Comparison of ENCODE assay signal across 10 mouse cellular contexts in genomic region chr2:154426905-154427852, GRCm38 (mm10). TPM values are rescaled to one million over a fixed set of nuclear protein-coding genes. Genes with fewer than 3 reads are reported as not detected.
DNase-seq lines count a peak whose midpoint lies in the region; ATAC-seq and TF ChIP-seq lines count a peak whose summit lies in the region.
"Had no signal": no experiment of that assay in that cellular context is flagged by ENCODE, and none has a peak within 500 bp of the region (broad histone marks: within the 10 kb centered on the region; RNA-seq: fewer than 3 reads in every experiment).

No protein-coding gene starts in this region.

- TF ChIP-seq POLR2A in bone marrow, adult 2 months (IDR thresholded peaks at IDR 0.05; ENCODE audit: borderline replicate concordance, control insufficient read depth, low read depth, low read length): no peak

- DNase-seq in heart, postnatal 0 days (ENCODE audit: low spot score): no peak
- DNase-seq in heart, adult 11 months: no peak
- no peak for DNase-seq in adrenal gland, postnatal 10 days
- no peak for DNase-seq in thymus, postnatal 0 days (ENCODE audit: low spot score)
- DNase-seq in adrenal gland, adult 8-10 months: no peak
- DNase-seq: cerebellum, adult 9-11 months had no signal

- no peaks in the 10 kb centered on the region for H3K36me3 ChIP-seq in heart, postnatal 0 days (replicated peaks; ENCODE audit: control insufficient read depth, insufficient read depth, low read length)
- no peaks in the 10 kb centered on the region for H3K36me3 ChIP-seq in hindbrain, embryonic 13.5 days
- no peaks in the 10 kb centered on the region for H3K36me3 ChIP-seq in midbrain, embryonic 13.5 days
- H3K36me3 ChIP-seq: G1E had no signal

- H3K27me3 ChIP-seq in heart, postnatal 0 days (ENCODE audit: control insufficient read depth, insufficient read depth, low read length): no peaks in the 10 kb centered on the region
- 0 out of 2 replicates have a peak, but pooled peaks cover 2% of the 10 kb centered on the region for H3K27me3 ChIP-seq in hindbrain, embryonic 13.5 days
- H3K27me3 ChIP-seq in midbrain, embryonic 13.5 days: no peaks in the 10 kb centered on the region

- peak overlapping the region; percentile 66 for H3K9ac ChIP-seq in heart, postnatal 0 days (replicated peaks; ENCODE audit: low read depth, low read length)
- peak overlapping the region; percentile 76 for H3K9ac ChIP-seq in hindbrain, embryonic 13.5 days
- peak overlapping the region; percentile 59 for H3K9ac ChIP-seq in midbrain, embryonic 13.5 days (replicated peaks)

- no peak for TF ChIP-seq EP300 in heart, postnatal 0 days (IDR thresholded peaks at IDR 0.05; ENCODE audit: low read depth)

- ATAC-seq in heart, postnatal 0 days (ENCODE audit: insufficient read depth, low read depth): no peak
- no peak for ATAC-seq in hindbrain, embryonic 13.5 days (ENCODE audit: low FRiP score)
- no peak for ATAC-seq in midbrain, embryonic 13.5 days

- H3K27ac ChIP-seq in heart, postnatal 0 days (ENCODE audit: low read depth): peak overlapping the region; percentile 74
- no peak overlapping the region; the same call in 1 of the 2 replicates for H3K27ac ChIP-seq in bone marrow, adult 2 months (ENCODE audit: control insufficient read depth, insufficient read depth, low read depth, low read length, poor library complexity)
- peak overlapping the region; percentile 93 for H3K27ac ChIP-seq in hindbrain, embryonic 13.5 days
- peak overlapping the region; percentile 97 for H3K27ac ChIP-seq in midbrain, embryonic 13.5 days

- WGBS in heart, postnatal 0 days: 54% methylated on average over 11 of the region's 11 CpGs
- 70% methylated on average over 11 of the region's 11 CpGs for WGBS in bone marrow, adult 2 months
- WGBS in hindbrain, embryonic 13.5 days: 23% methylated on average over 11 of the region's 11 CpGs
- 22% methylated on average over 11 of the region's 11 CpGs for WGBS in midbrain, embryonic 13.5 days

- peaks cover 4% of the 10 kb centered on the region for H3K4me1 ChIP-seq in heart, postnatal 0 days (ENCODE audit: control insufficient read depth, insufficient read depth)
- H3K4me1 ChIP-seq in bone marrow, adult 2 months (ENCODE audit: control insufficient read depth, insufficient read depth, low read length): no peaks in the 10 kb centered on the region
- H3K4me1 ChIP-seq in hindbrain, embryonic 13.5 days (replicated peaks): peaks cover 21% of the 10 kb centered on the region
- peaks cover 28% of the 10 kb centered on the region for H3K4me1 ChIP-seq in midbrain, embryonic 13.5 days (replicated peaks)

- no peak for TF ChIP-seq CTCF in heart, postnatal 0 days (IDR thresholded peaks at IDR 0.05; ENCODE audit: low read depth)
- TF ChIP-seq CTCF in bone marrow, adult 2 months (IDR thresholded peaks at IDR 0.05; ENCODE audit: control insufficient read depth, insufficient read depth, low read length): no peak

- H3K9me3 ChIP-seq in heart, postnatal 0 days (replicated peaks; ENCODE audit: control insufficient read depth, low read length): no peaks in the 10 kb centered on the region
- H3K9me3 ChIP-seq in hindbrain, embryonic 13.5 days: no peaks in the 10 kb centered on the region
- no peaks in the 10 kb centered on the region for H3K9me3 ChIP-seq in midbrain, embryonic 13.5 days

- peak overlapping the region; percentile 85 for H3K4me2 ChIP-seq in heart, postnatal 0 days (ENCODE audit: low read depth, low read length)
- H3K4me2 ChIP-seq in hindbrain, embryonic 13.5 days: peak overlapping the region; percentile 62
- H3K4me2 ChIP-seq in midbrain, embryonic 13.5 days (replicated peaks): peak overlapping the region; percentile 58

- H3K4me3 ChIP-seq in heart, postnatal 0 days (ENCODE audit: low read depth, low read length): peak overlapping the region; percentile 48
- H3K4me3 ChIP-seq in bone marrow, adult 2 months (replicated peaks; ENCODE audit: control insufficient read depth, low read depth, low read length): peak overlapping the region; percentile 30
- peak overlapping the region; percentile 38 for H3K4me3 ChIP-seq in hindbrain, embryonic 13.5 days
- peak overlapping the region; percentile 35 for H3K4me3 ChIP-seq in midbrain, embryonic 13.5 days (replicated peaks)

RNA-seq across cellular contexts. Expression of gene Cbfa2t2, which starts 9.1 kb away (rescaled TPM):
- total RNA-seq in heart, postnatal 0 days (2014; rRNA removed; ENCODE audit: low replicate concordance): 28.0 and 45.1 TPM in 2 replicates
- polyA plus RNA-seq in heart, postnatal 0 days (2015; fragmentation: Nextera tagmentation; extraction: Ambion mirVana): 18.1 and 18.2 TPM in 2 replicates
- polyA plus RNA-seq in bone marrow, adult 2 months (2011; ENCODE audit: insufficient read depth, insufficient read length, low replicate concordance, missing spikeins): 6.7 and 16.4 TPM in 2 replicates
- polyA plus RNA-seq in hindbrain, embryonic 13.5 days (2015; fragmentation: Nextera tagmentation; extraction: Ambion mirVana): 56.1 and 58.7 TPM in 2 replicates
- polyA plus RNA-seq in midbrain, embryonic 13.5 days (2015; fragmentation: Nextera tagmentation; extraction: Ambion mirVana): 71.6 and 83.1 TPM in 2 replicates
- total RNA-seq in adrenal gland, postnatal 10 days (2021): 10 to 100 TPM; 23.9 to 35.6 TPM
- polyA plus RNA-seq in thymus, postnatal 0 days (2015; fragmentation: Nextera tagmentation; extraction: Ambion mirVana): 23.7 and 25.4 TPM in 2 replicates
- total RNA-seq in adrenal gland, adult 8-10 months (2022): 10 to 100 TPM; 34.0 to 55.4 (median 43.4) TPM

RNA-seq across cellular contexts. Expression of gene Snta1, which starts 19.3 kb away (rescaled TPM):
- 139 and 158 TPM in 2 replicates for total RNA-seq in heart, postnatal 0 days (2014; rRNA removed; ENCODE audit: low replicate concordance)
- polyA plus RNA-seq in heart, postnatal 0 days (2015; fragmentation: Nextera tagmentation; extraction: Ambion mirVana): 66.9 and 67.8 TPM in 2 replicates
- 3.3 and 3.6 TPM in 2 replicates for polyA plus RNA-seq in bone marrow, adult 2 months (2011; ENCODE audit: insufficient read depth, insufficient read length, low replicate concordance, missing spikeins)
- 7.4 and 7.6 TPM in 2 replicates for polyA plus RNA-seq in hindbrain, embryonic 13.5 days (2015; fragmentation: Nextera tagmentation; extraction: Ambion mirVana)
- 4.8 and 5.9 TPM in 2 replicates for polyA plus RNA-seq in midbrain, embryonic 13.5 days (2015; fragmentation: Nextera tagmentation; extraction: Ambion mirVana)
- 10 to 100 TPM; 29.0 to 31.9 TPM for total RNA-seq in adrenal gland, postnatal 10 days (2021)
- 2.6 TPM in 2 replicates for polyA plus RNA-seq in thymus, postnatal 0 days (2015; fragmentation: Nextera tagmentation; extraction: Ambion mirVana)
- 10 to 100 TPM; 21.3 to 37.6 (median 31.5) TPM for total RNA-seq in adrenal gland, adult 8-10 months (2022)
- total RNA-seq: G1E had no signal
- polyA plus RNA-seq: G1E had no signal

RNA-seq across cellular contexts. Expression of gene Cdk5rap1, which starts 54.4 kb away (rescaled TPM):
- 12.9 and 32.7 TPM in 2 replicates for total RNA-seq in heart, postnatal 0 days (2014; rRNA removed; ENCODE audit: low replicate concordance)
- polyA plus RNA-seq in heart, postnatal 0 days (2015; fragmentation: Nextera tagmentation; extraction: Ambion mirVana): 20.5 and 24.9 TPM in 2 replicates
- 4.4 and 16.3 TPM in 2 replicates for polyA plus RNA-seq in bone marrow, adult 2 months (2011; ENCODE audit: insufficient read depth, insufficient read length, low replicate concordance, missing spikeins)
- 16.0 and 16.1 TPM in 2 replicates for polyA plus RNA-seq in hindbrain, embryonic 13.5 days (2015; fragmentation: Nextera tagmentation; extraction: Ambion mirVana)
- polyA plus RNA-seq in midbrain, embryonic 13.5 days (2015; fragmentation: Nextera tagmentation; extraction: Ambion mirVana): 15.2 and 15.4 TPM in 2 replicates
- total RNA-seq in adrenal gland, postnatal 10 days (2021): 10 to 100 TPM; 14.4 to 19.7 TPM
- polyA plus RNA-seq in thymus, postnatal 0 days (2015; fragmentation: Nextera tagmentation; extraction: Ambion mirVana): 36.8 and 56.8 TPM in 2 replicates
- 10 to 100 TPM; 13.7 to 25.4 (median 18.6) TPM for total RNA-seq in adrenal gland, adult 8-10 months (2022)
